Mouse (Mus musculus) liver, embryonic 15.5 days (tissue): ENCODE measurements at regions not wholly inside any gene's neighbourhood (a gene's known extent, or its start where the extent isn't known, plus 50 kb on each side); places are given as distances from the start of the nearest gene placed in this dataset.

Source experiments
- ATAC-seq: fragments of 200-750 bp; cut with Nextera tagmentation; 2 replicates; pipeline ENCODE4 v1.8.0; 2017; ENCODE audit warnings: moderate number of reproducible peaks, mild to moderate bottlenecking, moderate library complexity; ENCODE audit not compliant: insufficient read depth
- H3K27ac ChIP-seq: fragments of 300-500 bp; sonication (generic); replicated peaks from 2 replicates; pipeline ENCODE4 v1.5.1; 2015; ENCODE audit warnings: mild to moderate bottlenecking, inconsistent platforms
- H3K27me3 ChIP-seq: fragments of 300-500 bp; sonication (generic); 2 replicates; pipeline ENCODE4 v1.6.1; 2015; ENCODE audit warnings: mild to moderate bottlenecking, inconsistent platforms
- H3K36me3 ChIP-seq: fragments of 300-500 bp; sonication (generic); replicated peaks from 2 replicates; pipeline ENCODE4 v1.6.1; 2015; ENCODE audit warnings: moderate library complexity, mild to moderate bottlenecking, inconsistent platforms
- H3K4me1 ChIP-seq: fragments of 300-500 bp; sonication (generic); replicated peaks from 2 replicates; pipeline ENCODE4 v1.6.1; 2015; ENCODE audit warnings: inconsistent platforms
- H3K4me2 ChIP-seq: fragments of 300-500 bp; sonication (generic); 2 replicates; pipeline ENCODE4 v1.6.1; 2015; ENCODE audit warnings: moderate library complexity, mild to moderate bottlenecking, inconsistent platforms
- H3K4me3 ChIP-seq: fragments of 300-500 bp; sonication (generic); replicated peaks from 2 replicates; pipeline ENCODE4 v1.5.1; 2015; ENCODE audit warnings: mild to moderate bottlenecking, inconsistent platforms
- H3K9ac ChIP-seq: fragments of 300-500 bp; sonication (generic); 2 replicates; pipeline ENCODE4 v1.6.1; 2015; ENCODE audit warnings: moderate library complexity, mild to moderate bottlenecking, inconsistent platforms
- H3K9me3 ChIP-seq: fragments of 300-500 bp; sonication (generic); replicated peaks from 2 replicates; pipeline ENCODE4 v1.6.1; 2016; ENCODE audit warnings: inconsistent platforms
- WGBS: fragments of 180-500 bp; shearing (Covaris S2); methylation state at CpG from one replicate; pipeline ENCODE4 v1.1.7; 2015; ENCODE audit warnings: mixed read lengths; ENCODE audit not compliant: insufficient replicate concordance; 5-methylcytosine and 5-hydroxymethylcytosine counted together

DNA sequence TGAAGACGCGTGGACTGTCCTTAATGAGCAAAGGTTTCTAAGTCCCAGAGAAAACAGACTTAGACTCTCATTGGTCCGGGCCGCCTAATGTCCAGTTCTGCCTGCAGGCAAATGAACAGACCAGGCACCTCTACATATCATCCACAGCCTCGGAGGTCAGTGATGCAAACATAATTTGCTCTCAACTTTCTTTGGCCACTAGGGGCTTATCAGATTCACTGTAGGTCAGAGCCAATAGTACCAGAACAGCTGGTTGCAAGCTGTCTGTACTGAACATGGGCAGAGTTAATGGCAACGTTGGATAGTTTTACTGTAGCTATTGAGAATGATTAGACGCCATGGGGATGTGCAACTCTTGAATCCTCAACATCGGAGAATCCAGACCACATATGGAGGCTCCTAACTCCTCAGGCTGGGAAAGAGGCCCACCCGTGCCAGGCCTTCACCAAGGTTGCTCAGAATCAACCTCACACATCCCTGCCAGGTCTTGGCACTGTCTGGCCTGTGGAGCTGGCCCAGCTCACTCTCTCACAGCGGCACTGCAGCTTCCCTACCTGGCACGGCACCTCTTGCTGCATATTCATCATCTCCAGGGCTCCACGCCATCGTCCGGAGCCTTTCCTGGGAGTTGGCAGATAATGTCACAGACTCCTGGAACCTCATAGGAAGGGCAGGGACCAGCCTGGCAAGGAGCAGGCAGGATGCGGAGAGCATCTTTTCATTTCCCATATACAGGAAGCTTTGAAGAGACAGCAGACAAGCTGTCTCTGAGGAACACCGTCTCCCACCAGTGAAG is 228.1 kb downstream of the Gm4791 start:
- Histone ChIP-seq H3K36me3 (no peaks in the 10 kb centered on the region), H3K9ac (no peak overlapping the region), H3K27ac (no peak overlapping the region), H3K27me3 (no peaks in the 10 kb centered on the region), H3K4me3 (no peak overlapping the region), H3K4me1 (no peaks in the 10 kb centered on the region), H3K4me2 (no peak overlapping the region), H3K9me3 (no peaks in the 10 kb centered on the region)
- ATAC-seq: no peak
- WGBS: 67% methylated on average over 16 of the region's 16 CpGs

- no peak overlapping the region for H3K27ac ChIP-seq
- no peak overlapping the region for H3K9ac ChIP-seq
- H3K9me3 ChIP-seq: no peaks in the 10 kb centered on the region
- H3K36me3 ChIP-seq: no peaks in the 10 kb centered on the region
- H3K4me3 ChIP-seq: no peak overlapping the region
- no peaks in the 10 kb centered on the region for H3K27me3 ChIP-seq
- 70% methylated on average over 8 of the region's 8 CpGs for WGBS
- H3K4me2 ChIP-seq: no peak overlapping the region
- H3K4me1 ChIP-seq: no peaks in the 10 kb centered on the region
- ATAC-seq: no peak
Measured at GRCm38 (mm10) chr9:47227298-47227697, 228.8 kb downstream of the Gm4791 start.

- no peaks in the 10 kb centered on the region for H3K4me1 ChIP-seq
- no peak overlapping the region for H3K9ac ChIP-seq
- 46% methylated on average over 5 of the region's 5 CpGs for WGBS
- ATAC-seq: no peak
- no peak overlapping the region for H3K4me2 ChIP-seq
- no peaks in the 10 kb centered on the region for H3K9me3 ChIP-seq
- H3K4me3 ChIP-seq: no peak overlapping the region
- H3K27me3 ChIP-seq: no peaks in the 10 kb centered on the region
- no peak overlapping the region for H3K27ac ChIP-seq
- H3K36me3 ChIP-seq: no peaks in the 10 kb centered on the region
Measured at GRCm38 (mm10) chr9:47228736-47229135, 230.2 kb downstream of the Gm4791 start.

GRCm38 (mm10) chr9:47229296-47229695 is 230.8 kb downstream of the Gm4791 start:
- ATAC-seq: no peak
- Histone ChIP-seq H3K9me3 (no peaks in the 10 kb centered on the region), H3K4me2 (no peak overlapping the region), H3K36me3 (no peaks in the 10 kb centered on the region), H3K27me3 (no peaks in the 10 kb centered on the region), H3K9ac (no peak overlapping the region), H3K27ac (no peak overlapping the region), H3K4me3 (no peak overlapping the region), H3K4me1 (no peaks in the 10 kb centered on the region)
- 71% methylated on average over 6 of the region's 6 CpGs for WGBS

DNA sequence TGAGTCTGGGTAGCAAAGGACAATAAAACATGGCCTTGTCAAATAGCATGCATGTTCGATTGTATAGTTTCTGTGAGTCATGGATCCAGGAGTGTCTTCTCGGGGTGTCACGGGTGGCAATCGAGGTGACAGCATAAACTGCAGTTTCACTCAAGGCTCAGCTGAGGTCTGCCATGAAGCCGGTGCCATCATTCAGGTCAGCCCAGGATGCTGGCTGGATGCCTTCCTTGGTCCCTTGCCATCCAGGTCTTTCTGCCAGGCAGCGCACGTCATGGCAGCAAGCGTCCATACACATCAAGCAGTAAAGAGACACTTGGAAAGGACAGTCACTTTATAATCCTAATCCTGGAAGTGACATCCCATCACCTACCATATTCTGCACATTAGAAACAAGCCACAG is 242.4 kb downstream of the Gm4791 start:
- no peak for ATAC-seq
- Histone ChIP-seq H3K4me3 (no peak overlapping the region), H3K27ac (no peak overlapping the region), H3K9ac (no peak overlapping the region), H3K4me1 (no peaks in the 10 kb centered on the region), H3K9me3 (no peaks in the 10 kb centered on the region), H3K27me3 (no peaks in the 10 kb centered on the region), H3K36me3 (no peaks in the 10 kb centered on the region), H3K4me2 (no peak overlapping the region)
- 76% methylated on average over 8 of the region's 8 CpGs for WGBS

DNA sequence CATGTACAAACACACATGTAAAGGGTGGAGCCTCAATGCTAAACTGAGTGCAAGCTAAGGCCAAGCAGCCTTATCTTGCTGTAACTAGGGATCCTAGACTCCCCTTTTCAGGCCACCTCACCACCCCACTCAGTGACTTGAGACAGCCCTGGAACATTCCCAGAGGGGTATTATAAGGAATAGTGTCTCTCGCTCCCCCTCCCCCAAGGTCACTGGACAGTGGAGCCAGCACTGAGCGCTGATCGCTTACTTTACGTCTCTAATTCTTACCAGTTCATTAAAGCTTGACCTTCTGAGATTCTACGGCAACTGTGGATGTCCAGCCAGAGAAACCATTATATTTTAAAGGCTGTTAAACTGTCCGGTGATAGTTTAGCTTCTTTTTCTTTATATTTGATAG is 243.5 kb downstream of the Gm4791 start:
- no peaks in the 10 kb centered on the region for H3K36me3 ChIP-seq
- WGBS: 72% methylated on average over 6 of the region's 6 CpGs
- ATAC-seq: no peak

GRCm38 (mm10) chr9:47242526-47242925 is 244.0 kb downstream of the Gm4791 start:
- H3K27ac ChIP-seq: no peak overlapping the region
- H3K9me3 ChIP-seq: no peaks in the 10 kb centered on the region
- no peak overlapping the region for H3K9ac ChIP-seq
- ATAC-seq: no peak
- no peak overlapping the region for H3K4me3 ChIP-seq
- no peaks in the 10 kb centered on the region for H3K4me1 ChIP-seq
- H3K27me3 ChIP-seq: no peaks in the 10 kb centered on the region
- H3K4me2 ChIP-seq: no peak overlapping the region
- 66% methylated on average over 8 of the region's 8 CpGs for WGBS
- H3K36me3 ChIP-seq: no peaks in the 10 kb centered on the region

More for the DNA sequence above, 243.5 kb downstream of the Gm4791 start:
- Histone ChIP-seq H3K27ac (no peak overlapping the region), H3K4me1 (no peaks in the 10 kb centered on the region), H3K4me3 (no peak overlapping the region), H3K9me3 (no peaks in the 10 kb centered on the region), H3K4me2 (no peak overlapping the region), H3K9ac (no peak overlapping the region), H3K27me3 (no peaks in the 10 kb centered on the region)

- Histone ChIP-seq H3K9me3 (no peaks in the 10 kb centered on the region), H3K36me3 (no peaks in the 10 kb centered on the region), H3K27ac (no peak overlapping the region), H3K9ac (no peak overlapping the region), H3K27me3 (no peaks in the 10 kb centered on the region), H3K4me2 (no peak overlapping the region), H3K4me1 (no peaks in the 10 kb centered on the region), H3K4me3 (no peak overlapping the region)
- 46% methylated on average over 3 of the region's 3 CpGs for WGBS
- no peak for ATAC-seq
Measured at GRCm38 (mm10) chr9:47249029-47249428, 250.5 kb downstream of the Gm4791 start.

GRCm38 (mm10) chr9:47251160-47251559 is 252.6 kb downstream of the Gm4791 start:
- no peaks in the 10 kb centered on the region for H3K4me1 ChIP-seq
- no peaks in the 10 kb centered on the region for H3K9me3 ChIP-seq
- ATAC-seq: no peak
- H3K27me3 ChIP-seq: no peaks in the 10 kb centered on the region
- H3K36me3 ChIP-seq: no peaks in the 10 kb centered on the region
- no peak overlapping the region for H3K27ac ChIP-seq
- no peak overlapping the region for H3K9ac ChIP-seq
- 79% methylated on average over 2 of the region's 2 CpGs for WGBS
- no peak overlapping the region for H3K4me3 ChIP-seq
- no peak overlapping the region for H3K4me2 ChIP-seq

- WGBS: 55% methylated on average over 13 of the region's 13 CpGs
- H3K4me3 ChIP-seq: no peak overlapping the region
- no peaks in the 10 kb centered on the region for H3K36me3 ChIP-seq
- no peak overlapping the region for H3K27ac ChIP-seq
- H3K27me3 ChIP-seq: no peaks in the 10 kb centered on the region
- H3K9ac ChIP-seq: no peak overlapping the region
- no peak; the same call in 1 of the 2 replicates for ATAC-seq
- H3K9me3 ChIP-seq: no peaks in the 10 kb centered on the region
- H3K4me2 ChIP-seq: no peak overlapping the region
- H3K4me1 ChIP-seq: no peaks in the 10 kb centered on the region
Measured at GRCm38 (mm10) chr9:47253836-47254657, 255.5 kb downstream of the Gm4791 start.

- 57% methylated on average over 9 of the region's 9 CpGs for WGBS
- no peak overlapping the region for H3K4me3 ChIP-seq
- H3K4me2 ChIP-seq: no peak overlapping the region
- H3K9me3 ChIP-seq: no peaks in the 10 kb centered on the region
- H3K27ac ChIP-seq: no peak overlapping the region
- no peak for ATAC-seq
- no peaks in the 10 kb centered on the region for H3K27me3 ChIP-seq
- no peaks in the 10 kb centered on the region for H3K4me1 ChIP-seq
- no peaks in the 10 kb centered on the region for H3K36me3 ChIP-seq
- H3K9ac ChIP-seq: no peak overlapping the region
Measured at GRCm38 (mm10) chr9:47265946-47266490, 264.0 kb upstream of the Cadm1 start.
